Mouse (Mus musculus) thymus, adult 2 months (tissue): ENCODE measurements at regions not wholly inside any gene's neighbourhood (a gene's known extent, or its start where the extent isn't known, plus 50 kb on each side); places are given as distances from the start of the nearest gene placed in this dataset.

Experiments used
- DNase-seq: peaks from one replicate; pipeline ENCODE4 v3.0.0; 2021
- H3K27ac ChIP-seq: fragments of 200-500 bp; 2 replicates; pipeline ENCODE4 v1.5.1; 2012; ENCODE audit warnings: low read length, control low read depth; ENCODE audit not compliant: control insufficient read depth, insufficient read depth
- H3K27me3 ChIP-seq: fragments of 200-500 bp; 2 replicates; pipeline ENCODE4 v1.6.1; 2012; ENCODE audit warnings: mild to moderate bottlenecking, low read length, moderate library complexity, mixed read lengths; ENCODE audit not compliant: control insufficient read depth, insufficient read depth
- H3K36me3 ChIP-seq: fragments of 200-500 bp; 2 replicates; pipeline ENCODE4 v1.6.1; 2012; ENCODE audit warnings: mild to moderate bottlenecking, low read length, moderate library complexity; ENCODE audit not compliant: control insufficient read depth, insufficient read depth
- H3K4me1 ChIP-seq: fragments of 200-500 bp; replicated peaks from 2 replicates; pipeline ENCODE4 v1.6.1; 2012; ENCODE audit warnings: low read length; ENCODE audit not compliant: control insufficient read depth, insufficient read depth
- H3K4me3 ChIP-seq: fragments of 200-500 bp; 2 replicates; pipeline ENCODE4 v1.5.1; 2012; ENCODE audit warnings: mild to moderate bottlenecking, low read length, control low read depth, moderate library complexity; ENCODE audit not compliant: control insufficient read depth, insufficient read depth
- CTCF ChIP-seq: fragments of 200-500 bp; IDR thresholded peaks from 2 replicates; pipeline ENCODE4 v1.5.1; 2012; ENCODE audit warnings: mild to moderate bottlenecking, control low read depth, low read length, moderate library complexity, borderline replicate concordance; ENCODE audit not compliant: control insufficient read depth, poor library complexity, insufficient read depth; ENCODE audit errors: extremely low read depth
- POLR2A ChIP-seq: fragments of 200-500 bp; IDR thresholded peaks from 2 replicates; pipeline ENCODE4 v1.6.1; 2012; ENCODE audit warnings: mild to moderate bottlenecking, low read length, control low read depth, moderate library complexity; ENCODE audit not compliant: control insufficient read depth, poor library complexity, insufficient read depth; ENCODE audit errors: extremely low read depth
- WGBS: fragments of 180-500 bp; shearing (Covaris S2); methylation state at CpG from one replicate; pipeline ENCODE4 v1.1.7; 2018; 5-methylcytosine and 5-hydroxymethylcytosine counted together

DNA sequence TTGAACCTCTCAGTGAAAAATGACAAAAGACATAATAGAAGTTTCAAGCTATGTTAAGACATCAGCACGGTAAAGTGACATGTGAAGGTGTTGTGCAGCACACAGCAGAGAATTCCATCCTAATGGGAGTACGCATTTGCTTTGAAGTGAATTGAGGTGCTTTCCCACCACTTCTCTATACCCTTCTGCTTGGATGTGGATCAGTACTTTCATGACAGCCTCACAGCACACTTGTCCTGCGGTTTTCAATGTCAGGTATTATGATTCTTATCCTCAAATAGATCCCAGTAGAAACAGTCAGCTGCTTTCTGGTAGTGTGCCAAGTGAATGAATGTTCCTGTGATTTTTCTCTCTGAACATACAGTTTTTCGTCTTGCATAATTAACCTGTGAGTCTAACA, 380.6 kb upstream of the Cntn5 start:
- no peak overlapping the region for H3K4me3 ChIP-seq
- TF ChIP-seq CTCF = no peak
- WGBS = 74% methylated on average over 4 of the region's 4 CpGs
- H3K4me1 ChIP-seq = no peaks in the 10 kb centered on the region
- no peak for DNase-seq
- H3K36me3 ChIP-seq = no peaks in the 10 kb centered on the region
- H3K27me3 ChIP-seq = no peaks in the 10 kb centered on the region
- H3K27ac ChIP-seq = no peak overlapping the region

DNA sequence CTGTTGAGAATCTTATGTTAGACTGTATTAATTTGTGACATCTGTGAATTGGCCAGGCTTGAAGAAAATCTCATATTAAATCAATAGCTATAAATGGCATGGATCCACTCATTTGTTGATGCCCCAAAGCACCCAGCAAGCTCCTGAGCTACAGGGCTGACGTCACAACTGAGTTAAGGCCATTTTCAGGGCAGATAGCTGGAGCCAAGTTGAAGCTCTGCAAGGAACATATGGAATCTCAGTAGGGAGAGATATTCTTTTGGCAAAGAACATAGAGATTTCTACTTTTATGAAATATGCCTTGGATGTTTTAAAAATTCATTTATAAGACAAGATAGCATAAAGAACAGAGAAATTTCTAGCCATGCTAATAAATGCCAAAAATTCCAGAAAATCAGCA, 380.0 kb upstream of the Cntn5 start:
- no peaks in the 10 kb centered on the region for H3K4me1 ChIP-seq
- TF ChIP-seq CTCF = no peak
- TF ChIP-seq POLR2A = no peak
- H3K27ac ChIP-seq = no peak overlapping the region
- H3K4me3 ChIP-seq = no peak overlapping the region
- no peaks in the 10 kb centered on the region for H3K27me3 ChIP-seq
- no peak for DNase-seq
- WGBS = 69% methylated on average over 1 of the region's 1 CpGs
- no peaks in the 10 kb centered on the region for H3K36me3 ChIP-seq

DNA sequence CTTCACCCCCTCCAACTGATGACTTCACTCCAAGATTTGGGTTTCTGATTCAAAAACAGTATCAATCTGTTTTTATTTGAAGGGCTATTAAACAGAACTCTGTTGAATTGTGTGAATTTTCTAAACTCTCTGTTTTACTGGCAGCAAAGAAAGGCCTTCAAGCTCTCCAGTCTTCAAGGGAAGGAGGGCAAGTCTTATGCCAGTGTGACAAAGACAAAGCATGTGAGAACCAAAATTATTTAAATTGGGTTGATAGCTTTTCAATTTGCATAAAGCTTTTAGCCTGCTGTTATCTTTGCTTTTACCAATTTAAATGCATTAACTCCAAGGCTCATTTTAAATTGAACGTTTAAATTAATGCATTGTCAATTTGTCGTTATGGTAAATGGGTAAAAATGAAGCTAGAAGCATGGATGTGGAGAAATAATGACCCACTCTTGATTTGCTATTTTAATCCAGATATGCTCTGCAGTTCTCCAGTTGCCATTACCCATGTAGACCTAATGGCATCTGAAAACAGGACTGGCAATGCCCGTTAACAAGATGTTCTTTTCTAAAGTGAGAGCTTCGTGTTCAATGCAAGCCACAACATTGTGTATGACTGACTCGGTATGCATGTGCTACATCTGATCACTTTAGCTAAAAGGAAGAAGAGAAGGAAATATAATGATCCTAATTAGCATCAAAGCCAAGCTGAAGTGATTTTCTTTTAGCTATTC, 375.0 kb upstream of the Cntn5 start:
- Histone ChIP-seq H3K4me3 (no peak overlapping the region), H3K27me3 (no peaks in the 10 kb centered on the region), H3K27ac (no peak overlapping the region), H3K36me3 (no peaks in the 10 kb centered on the region), H3K4me1 (no peaks in the 10 kb centered on the region)
- TF ChIP-seq CTCF (no peak), POLR2A (no peak)
- WGBS = 89% methylated on average over 5 of the region's 5 CpGs
- no peak for DNase-seq

DNA sequence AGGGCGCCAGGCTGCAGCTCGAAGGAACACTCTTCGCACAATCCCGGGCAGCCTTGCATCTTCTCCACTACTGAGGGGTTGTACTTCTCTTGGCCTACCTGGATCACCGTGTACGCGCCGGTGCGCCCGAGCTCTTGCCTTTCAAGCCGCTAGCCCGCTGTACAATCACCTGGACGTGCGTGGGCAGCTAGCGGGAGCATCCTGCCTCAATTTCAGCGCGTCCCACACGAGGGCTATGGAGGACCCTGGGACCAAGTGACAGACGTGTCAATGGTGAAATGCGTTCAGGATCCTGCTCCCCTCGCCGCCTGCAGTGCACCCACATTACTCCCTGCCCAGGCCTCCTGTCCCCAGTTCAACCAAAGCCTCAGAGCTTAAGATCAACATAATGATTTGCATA, 373.2 kb upstream of the Cntn5 start:
- Histone ChIP-seq H3K36me3 (no peaks in the 10 kb centered on the region), H3K4me3 (no peak overlapping the region), H3K4me1 (no peaks in the 10 kb centered on the region), H3K27me3 (no peaks in the 10 kb centered on the region), H3K27ac (no peak overlapping the region)
- no peak for DNase-seq
- WGBS = 94% methylated on average over 22 of the region's 22 CpGs
- TF ChIP-seq CTCF (no peak), POLR2A (no peak)

DNA sequence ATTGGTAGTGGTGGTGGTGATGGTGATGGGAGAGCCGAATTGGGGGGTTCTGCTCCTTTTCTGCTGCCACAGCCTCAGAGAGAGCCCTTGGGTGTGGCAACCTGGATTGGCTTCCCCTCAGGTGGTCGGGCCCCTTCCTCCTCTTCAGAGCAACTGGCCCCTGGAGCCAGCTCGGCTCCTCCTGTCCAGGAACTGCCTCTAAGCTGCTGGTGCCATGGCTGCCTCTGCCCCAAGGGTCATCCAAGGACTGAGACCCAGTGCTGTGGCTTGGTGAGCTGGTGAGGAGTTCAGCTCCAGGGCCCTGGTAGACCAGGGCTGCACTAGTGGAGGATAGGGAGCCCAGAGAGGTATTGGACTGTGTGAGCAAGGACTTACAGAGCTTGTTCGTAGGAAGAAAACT, 372.4 kb upstream of the Cntn5 start:
- TF ChIP-seq POLR2A (no peak), CTCF (no peak)
- Histone ChIP-seq H3K4me3 (no peak overlapping the region), H3K36me3 (no peaks in the 10 kb centered on the region), H3K27me3 (no peaks in the 10 kb centered on the region), H3K4me1 (no peaks in the 10 kb centered on the region), H3K27ac (no peak overlapping the region)
- no peak for DNase-seq
- WGBS = 83% methylated on average over 4 of the region's 4 CpGs

DNA sequence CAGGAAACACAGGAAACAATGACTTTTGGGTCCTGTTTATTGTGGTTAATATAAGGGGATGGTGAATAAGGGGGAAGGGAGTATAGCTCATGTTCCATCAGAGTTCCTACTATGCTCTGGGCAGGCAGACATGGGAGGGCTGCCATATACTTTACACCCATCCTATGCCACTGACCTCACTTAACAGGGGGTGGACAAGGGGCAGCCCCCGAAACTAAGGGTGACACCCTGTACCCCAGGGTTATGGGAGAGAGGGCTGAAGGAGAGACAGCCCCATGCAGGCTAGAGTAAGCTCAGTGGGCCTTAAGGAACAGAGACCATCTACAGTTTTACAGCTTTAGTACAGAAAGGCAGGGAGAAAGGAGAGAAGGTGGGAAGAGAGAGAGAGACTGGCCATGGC, 352.3 kb upstream of the Cntn5 start:
- H3K27ac ChIP-seq = no peak overlapping the region
- WGBS = 68% methylated on average over 1 of the region's 1 CpGs
- no peak for TF ChIP-seq POLR2A
- TF ChIP-seq CTCF = no peak

DNA sequence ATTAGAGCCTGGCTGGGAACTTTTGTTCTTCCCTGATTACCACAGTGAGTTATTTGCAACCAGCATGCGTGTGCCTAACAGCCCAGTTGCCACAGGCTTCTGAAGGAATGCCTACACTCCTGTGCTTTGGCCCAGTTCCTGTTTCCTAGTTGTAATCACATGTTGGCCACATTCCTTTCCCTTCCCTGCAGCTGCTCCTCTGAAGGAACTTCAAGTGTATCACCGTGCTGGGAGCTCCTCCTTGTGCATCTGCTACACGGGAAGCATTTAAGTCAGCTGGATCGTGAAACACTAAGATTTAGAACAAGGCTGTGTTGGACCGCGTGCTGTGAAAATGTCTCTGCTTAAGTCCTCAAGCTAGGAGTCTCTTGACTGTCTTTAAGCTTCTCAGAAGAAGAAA, 302.3 kb upstream of the Cntn5 start:
- TF ChIP-seq CTCF (no peak), POLR2A (no peak)
- H3K4me3 ChIP-seq = no peak overlapping the region
- no peaks in the 10 kb centered on the region for H3K36me3 ChIP-seq
- 79% methylated on average over 6 of the region's 6 CpGs for WGBS
- DNase-seq = no peak
- no peaks in the 10 kb centered on the region for H3K4me1 ChIP-seq
- no peaks in the 10 kb centered on the region for H3K27me3 ChIP-seq
- H3K27ac ChIP-seq = no peak overlapping the region

More for the DNA sequence above, 352.3 kb upstream of the Cntn5 start:
- DNase-seq = no peak
- Histone ChIP-seq H3K27me3 (no peaks in the 10 kb centered on the region), H3K36me3 (no peaks in the 10 kb centered on the region), H3K4me1 (no peaks in the 10 kb centered on the region), H3K4me3 (no peak overlapping the region)
